Mouse (Mus musculus) induced T-regulatory cell, adult 2 months (primary cell): ENCODE measurements at regions not wholly inside any gene's neighbourhood (a gene's known extent, or its start where the extent isn't known, plus 50 kb on each side); places are given as distances from the start of the nearest gene placed in this dataset.

ENCODE experiments used
- DNase-seq: peaks from one replicate; pipeline ENCODE4 v3.0.0-alpha.2; 2012; ENCODE audit warnings: low read depth

DNA sequence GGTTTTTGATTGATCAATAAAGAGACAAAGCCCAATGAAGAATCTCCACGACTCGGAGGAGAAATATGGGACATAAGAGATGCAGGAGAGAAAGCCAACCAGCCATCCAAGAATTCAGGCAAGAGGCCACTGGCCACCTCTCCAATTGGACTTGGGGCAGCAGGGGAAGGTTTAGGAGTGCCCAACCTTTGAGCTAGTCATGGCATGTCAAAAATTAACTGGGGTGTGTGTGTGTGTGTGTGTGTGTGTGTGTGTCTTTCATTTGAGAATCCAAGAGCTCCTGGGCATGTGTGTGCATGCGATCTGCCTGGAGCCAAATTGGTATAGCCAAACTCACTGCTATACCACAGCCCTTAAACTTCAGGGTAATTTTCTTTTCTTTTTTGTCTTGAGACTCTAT lies 51.6 kb upstream of the Cecr2 start:
- no peak for DNase-seq

DNA sequence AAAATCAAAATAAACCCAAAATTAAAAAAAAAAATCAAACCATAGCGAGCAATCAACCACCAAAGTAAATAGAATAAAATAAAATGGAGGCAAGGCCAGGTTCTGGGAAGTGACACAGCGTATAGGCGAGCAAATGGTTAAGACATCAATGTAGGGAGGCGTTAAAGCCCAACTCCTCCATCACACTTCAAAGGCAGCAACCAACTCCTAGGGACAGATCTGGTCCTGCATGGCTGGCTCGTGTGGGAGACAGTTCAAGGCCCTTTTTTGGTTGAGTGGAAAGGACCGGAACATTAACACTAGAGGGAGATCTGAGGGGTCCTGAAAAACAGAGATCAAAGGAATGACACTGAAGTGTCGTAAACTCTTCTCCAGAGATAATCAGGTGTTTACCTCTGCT lies 53.8 kb upstream of the Cecr2 start:
- no peak for DNase-seq

DNA sequence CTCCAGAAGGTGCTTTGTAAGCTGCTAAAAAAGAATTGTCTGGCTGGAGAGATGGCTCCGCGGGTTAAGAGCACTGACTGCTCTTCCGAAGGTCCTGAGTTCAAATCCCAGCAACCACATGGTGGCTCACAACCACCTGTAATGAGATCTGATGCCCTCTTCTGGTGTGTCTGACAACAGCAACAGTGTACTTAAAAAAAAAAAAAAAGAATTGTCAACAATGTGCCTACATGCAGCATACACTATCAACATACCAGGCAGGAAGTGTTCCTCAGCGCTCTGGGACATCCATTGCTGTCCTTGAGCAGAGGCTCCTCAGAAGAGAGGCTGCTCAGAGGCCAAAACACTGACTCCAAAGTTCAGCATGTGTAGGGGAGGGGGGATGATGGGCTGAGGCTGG lies 56.3 kb upstream of the Cecr2 start:
- DNase-seq, result no peak

DNA sequence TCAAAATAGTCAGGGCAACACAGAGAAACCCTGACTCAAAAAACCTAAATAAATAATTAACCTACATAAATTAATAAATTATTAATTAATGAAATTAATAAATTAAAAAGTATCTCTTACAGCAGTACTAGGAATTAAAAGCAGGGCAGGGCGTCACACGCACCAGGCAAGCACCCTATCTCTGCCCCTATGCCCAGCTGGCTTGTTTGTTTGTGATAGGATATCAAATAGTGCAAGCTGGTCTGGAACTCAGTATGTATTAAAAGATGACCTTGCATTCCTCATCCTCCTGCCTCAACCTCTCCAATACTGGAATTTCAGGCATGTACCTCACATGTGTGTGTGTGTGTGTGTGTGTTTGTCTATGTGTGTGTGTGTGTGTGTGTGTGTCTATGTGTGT lies 60.7 kb upstream of the Cecr2 start:
- DNase-seq, result no peak

DNA sequence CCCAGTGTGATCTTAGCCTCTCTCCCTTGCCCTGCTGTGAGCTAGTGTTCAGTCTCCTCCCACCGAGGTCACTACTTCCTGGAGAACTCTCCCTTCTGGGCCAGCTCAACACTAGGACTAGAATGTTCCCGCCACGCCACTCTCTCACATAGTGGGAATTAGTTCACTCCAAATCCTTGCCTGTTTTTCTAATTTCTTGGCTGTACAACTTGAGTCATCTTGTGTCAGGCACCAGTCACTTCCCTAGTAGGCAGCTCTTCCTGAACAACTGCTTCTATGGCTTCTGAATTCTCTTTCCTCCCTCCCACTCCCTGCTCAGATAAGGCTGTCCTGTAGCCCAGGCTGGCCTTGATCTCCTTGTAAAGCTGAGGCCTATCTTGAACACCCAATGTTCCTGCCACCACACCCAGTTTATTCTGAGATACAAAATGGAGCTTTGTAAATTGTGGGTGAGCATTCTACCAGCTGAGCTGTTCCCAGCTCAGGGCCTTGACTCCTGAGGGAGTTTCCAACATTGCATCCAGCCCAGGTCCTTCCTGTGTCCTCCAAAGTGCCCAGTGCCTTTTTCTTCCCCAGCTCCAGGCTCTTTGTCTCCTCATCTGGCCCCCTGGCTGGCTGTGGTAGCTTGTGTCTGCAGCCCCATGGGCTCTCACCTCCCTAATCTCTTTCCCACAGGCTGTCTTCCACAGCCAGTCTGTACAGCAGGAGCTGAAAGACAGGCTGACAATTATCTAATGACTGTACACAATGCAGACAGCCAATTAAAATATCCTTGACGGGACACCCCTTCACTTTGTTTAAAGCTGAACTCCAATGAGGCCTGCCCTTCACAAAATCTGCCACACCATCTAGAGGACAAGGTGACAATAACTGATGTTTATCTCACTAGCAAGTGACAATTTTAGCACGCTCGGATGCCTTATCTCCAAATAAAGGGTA lies 61.9 kb upstream of the Cecr2 start:
- DNase-seq, result no peak

DNA sequence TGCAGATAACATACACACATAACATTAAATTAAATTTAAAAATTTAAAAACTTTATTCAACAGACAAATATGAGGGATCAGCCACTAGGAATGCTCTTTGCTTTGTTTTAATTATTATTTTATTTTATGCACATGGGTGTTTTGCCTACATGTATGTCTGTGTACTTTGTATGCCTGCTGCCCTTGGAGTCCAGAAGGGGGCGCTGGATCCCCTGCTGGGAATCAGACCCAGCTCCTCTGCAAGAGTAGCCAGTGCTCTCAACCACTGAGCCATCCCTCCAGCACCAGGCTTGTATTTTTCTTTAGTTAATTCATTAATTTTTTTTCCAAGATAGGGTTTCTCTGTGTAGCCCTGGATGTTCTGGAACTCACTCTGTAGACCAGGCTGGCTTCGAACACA lies 62.7 kb upstream of the Cecr2 start:
- DNase-seq, result peak; percentile 58

DNA sequence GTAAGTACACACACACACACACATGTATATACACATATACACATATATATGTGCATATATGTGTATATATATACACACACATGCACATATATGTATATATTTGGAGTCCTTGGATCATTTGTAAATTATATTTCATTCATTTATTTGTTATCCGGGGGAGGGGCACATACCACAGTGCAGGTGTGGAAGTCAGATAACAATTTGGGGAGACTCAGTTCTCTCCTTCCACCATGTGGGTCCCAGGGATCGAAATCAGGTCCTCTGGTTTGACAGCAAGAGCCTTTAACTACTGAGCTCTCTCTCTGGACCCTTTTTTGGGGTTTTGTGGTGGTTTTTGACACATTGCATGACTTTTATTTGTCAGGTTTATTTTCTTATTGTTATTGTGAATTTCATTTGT lies 65.8 kb upstream of the Cecr2 start:
- DNase-seq, result no peak

DNA sequence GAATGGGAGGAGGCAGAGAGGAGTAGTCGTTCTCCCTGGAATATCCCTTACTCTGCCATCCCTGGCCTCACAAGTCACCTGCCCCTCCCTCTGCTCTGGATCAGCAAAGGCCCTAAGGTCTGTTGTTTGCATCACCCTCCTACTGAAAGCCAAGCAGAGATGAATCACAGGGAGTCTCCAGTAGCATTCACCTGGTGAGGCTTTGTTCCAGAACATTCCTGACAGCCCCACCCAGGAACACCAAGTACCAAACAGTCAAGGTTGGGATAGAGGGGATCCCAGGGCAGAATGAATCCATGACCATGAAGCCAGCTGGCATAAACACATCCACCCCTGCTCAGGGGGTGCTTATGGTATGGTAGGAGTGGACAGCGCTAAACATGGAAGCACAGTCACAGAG lies 67.4 kb upstream of the Hdhd5 start:
- no peak for DNase-seq

DNA sequence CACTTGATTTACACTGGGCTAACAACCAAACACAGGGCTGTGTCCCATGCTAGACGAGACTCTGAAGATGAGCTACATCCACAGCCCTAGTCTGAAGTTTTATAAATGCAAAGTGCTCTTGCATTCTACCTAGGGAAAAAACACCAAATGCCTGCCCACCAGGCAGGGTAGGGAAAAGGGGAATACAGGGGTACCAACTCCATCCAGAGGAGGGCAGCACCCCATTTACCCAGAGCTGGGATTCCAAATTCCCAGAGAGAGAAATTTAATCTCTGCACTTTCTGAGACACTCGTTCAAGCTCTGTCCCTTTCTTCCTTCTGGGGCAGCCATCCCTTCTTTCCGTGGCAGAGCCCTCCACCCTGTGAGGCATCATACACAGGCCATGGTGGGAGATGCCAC lies 66.8 kb upstream of the Hdhd5 start:
- DNase-seq, result no peak

DNA sequence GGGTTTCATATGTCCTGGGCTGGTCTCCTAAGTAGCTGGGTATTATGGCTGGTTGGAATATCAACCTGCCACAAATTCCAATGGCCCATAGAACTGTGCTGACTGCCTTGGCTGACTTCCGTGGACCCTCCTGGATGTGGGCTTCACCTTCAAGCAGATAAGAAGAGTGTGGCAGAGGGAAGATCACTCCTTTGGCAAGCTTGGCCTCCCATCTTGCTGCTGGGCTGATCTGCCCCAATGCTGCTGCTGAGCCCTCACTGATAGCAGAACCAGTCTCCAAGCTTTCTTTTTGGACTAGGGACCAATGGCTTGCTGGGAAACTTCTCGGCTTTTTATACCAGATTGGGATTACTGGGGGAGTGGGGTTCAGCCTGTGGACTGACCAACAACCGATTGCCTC lies 65.6 kb upstream of the Hdhd5 start:
- no peak for DNase-seq

DNA sequence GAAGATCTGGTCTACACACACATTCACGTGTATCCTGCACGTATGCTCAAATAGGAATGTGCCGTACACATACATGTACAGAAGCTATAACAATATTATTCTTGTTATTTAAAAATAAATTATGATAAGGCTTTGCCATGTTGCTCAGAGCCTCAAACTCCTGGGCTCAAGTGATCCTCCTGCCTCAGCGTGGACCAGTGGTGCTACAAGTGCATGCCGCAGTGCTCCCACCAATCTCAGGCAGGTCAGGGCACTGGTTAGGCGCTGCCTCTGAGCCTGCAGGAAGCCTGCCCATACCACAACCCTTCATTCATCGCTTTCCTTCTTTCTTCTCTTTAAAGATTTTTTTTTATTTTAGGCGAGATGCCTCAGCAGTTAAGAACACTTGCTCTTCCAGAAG lies 63.3 kb upstream of the Hdhd5 start:
- DNase-seq, result no peak

DNA sequence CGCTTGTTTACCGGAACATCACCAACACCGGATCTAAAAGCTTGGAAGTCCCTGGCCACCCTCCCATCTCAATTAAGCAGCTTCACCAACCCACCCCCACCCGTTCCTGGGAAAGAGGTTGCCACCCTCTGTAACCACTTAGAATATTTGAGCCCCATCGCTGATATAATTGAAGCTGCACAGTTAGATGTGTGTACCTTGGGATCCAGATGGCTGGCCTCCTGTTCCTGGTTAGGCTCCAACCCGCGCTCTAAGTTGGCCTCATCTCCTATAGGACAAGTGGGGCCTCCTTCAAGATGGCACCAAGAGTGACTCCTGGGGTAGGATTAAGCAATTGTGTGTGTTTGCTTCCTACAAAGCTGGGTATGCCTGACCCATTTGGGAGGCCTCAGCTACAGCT lies 61.6 kb upstream of the Hdhd5 start:
- DNase-seq, result no peak

DNA sequence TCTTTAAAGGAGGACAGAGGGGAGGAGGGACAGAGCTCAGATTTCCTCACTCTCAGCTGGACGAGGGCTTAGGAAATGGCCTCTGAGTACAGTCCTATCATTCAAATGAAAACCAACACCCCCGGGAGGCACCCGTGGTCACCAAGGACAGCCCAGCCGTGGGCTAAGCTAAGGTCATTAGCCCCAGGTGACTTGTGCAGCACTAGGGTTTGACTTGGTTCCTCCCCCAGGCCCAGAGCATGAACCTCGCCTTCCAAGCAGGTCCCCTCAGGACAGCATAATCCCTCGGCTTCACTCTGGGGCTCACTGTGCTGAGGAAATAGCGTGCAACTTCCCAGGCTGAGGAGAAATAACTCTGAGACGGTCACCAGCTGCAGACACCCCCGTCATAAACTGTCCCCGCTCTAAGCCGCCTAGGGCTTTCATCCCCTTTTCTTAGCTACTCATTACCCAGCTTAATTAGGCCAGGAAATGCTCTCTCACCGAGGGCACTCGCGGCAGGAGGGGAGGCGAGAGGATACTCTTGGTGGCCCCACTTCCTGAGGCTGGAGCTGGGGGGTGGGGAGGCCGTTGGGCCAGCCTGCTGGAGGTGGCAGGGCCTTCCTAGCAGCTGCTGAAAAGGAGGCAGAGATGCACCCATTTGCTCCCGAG lies 61.0 kb upstream of the Hdhd5 start:
- DNase-seq, result no peak

DNA sequence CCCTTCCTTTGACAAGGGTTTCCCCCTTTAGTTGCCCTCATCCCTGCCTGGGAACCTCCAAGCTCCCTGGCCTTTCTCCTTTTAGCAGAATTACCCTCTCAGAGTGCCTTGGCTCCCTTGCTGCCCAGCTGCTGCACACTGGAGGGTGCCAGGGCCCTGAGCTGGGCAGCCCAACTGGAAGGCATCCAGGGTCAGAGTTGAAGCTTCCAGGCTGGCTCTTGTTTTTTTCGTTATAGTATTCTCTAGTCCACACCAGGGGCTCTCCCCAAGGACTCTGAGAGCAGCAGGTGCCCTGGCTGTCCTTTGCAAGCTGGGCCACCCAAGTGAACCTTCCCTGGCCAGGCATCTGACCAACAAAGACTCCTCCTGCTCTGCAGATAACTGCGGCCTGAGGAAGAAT lies 59.1 kb upstream of the Hdhd5 start:
- no peak for DNase-seq

DNA sequence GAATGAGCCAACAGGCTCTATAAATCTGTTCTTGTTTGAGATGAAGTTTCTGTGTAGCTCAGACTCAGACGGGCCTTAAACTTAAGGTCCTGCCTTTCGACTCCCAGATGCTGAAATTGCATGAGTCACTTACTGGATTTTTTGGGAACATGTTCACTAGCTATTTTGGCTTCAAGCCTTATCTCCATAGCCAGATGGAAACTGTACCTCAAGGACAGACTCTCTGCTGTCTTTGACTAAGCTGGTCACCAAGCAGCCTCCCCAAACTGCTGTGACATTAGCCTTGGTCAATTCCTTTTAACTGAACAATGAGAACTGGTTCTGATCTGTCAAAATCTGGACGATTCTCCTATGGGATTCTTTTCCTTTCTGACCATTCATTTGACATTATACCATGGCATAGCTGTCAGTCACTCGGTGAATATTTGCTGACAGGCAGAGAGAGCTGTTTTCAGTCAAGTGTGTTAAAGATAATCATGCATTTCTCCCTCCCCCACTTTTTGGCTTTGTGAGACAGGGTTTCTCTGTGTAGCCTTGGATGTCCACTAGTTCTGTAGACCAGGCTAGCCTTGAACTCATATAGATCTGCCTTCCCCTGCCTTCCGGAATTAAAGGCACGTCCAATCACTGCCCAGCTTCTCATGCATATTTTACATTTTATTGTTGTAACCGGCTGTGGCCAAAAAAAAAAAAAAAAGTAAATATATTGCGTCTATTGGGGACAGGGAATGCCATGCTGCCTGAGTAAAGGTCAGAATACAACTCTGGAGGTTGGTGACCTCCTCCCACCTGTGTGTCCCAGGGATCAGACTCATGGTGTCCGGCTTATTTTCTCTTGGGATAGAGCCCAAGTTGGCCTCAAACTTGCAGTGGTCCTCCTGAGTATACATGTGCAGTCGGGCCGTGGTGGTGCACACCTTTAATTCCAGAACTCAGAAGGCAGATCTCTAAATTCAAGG lies 57.9 kb upstream of the Hdhd5 start:
- DNase-seq, result no peak

DNA sequence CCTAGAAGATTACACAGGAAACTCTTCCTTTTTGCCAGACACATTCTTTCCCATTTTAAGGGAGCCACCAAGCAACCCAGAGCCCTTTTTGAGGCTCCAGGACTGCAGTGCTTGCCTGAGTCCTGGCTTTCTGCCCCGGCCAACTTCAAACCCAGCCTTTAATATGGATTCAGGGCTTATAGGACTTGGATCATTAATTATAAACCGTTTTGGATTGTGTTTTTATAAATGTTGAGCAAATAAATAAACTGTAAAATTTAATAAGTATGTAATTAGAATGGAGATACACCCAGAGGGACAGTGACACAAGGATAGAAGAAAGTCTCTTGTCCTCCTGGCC lies 54.8 kb upstream of the Hdhd5 start:
- no peak for DNase-seq

DNA sequence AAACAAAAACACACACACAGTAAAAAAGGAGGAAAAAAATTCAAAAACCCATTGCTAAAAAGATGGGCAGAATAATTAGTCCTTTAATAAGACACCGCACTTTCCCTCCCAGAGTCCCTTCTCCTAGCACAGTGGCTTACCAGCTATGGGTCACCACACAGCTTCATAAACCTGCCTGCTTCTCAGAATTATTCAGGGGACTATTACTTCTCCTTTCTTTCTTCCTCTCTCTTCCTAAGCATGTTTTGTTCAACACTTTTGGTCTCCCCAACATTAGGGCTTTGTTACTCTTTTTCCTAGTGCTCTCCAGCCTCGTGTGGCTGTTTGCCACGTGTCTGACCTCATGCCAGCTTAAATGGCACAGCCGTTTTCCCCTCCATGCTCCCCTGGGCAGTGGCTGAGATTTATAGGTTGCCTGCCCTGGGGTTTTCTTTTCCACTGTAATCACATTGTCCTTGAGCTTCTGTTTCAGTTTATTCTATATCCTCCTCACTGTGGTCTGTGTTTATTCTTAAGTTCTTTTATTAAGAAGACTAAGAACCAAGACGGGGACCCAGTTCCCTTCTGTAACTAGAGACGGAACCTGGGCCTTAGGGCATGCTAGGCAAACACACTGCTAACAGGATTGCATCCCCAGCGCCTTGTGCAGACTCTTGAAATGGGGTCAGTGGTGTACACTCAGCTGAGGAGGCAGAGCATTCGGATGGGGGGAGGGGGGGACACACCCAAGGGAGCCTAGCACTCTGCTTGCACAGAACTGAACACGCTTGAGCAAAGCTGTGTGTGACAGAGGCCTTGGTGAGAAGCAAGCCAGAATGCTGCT lies 54.2 kb upstream of the Hdhd5 start:
- no peak for DNase-seq

DNA sequence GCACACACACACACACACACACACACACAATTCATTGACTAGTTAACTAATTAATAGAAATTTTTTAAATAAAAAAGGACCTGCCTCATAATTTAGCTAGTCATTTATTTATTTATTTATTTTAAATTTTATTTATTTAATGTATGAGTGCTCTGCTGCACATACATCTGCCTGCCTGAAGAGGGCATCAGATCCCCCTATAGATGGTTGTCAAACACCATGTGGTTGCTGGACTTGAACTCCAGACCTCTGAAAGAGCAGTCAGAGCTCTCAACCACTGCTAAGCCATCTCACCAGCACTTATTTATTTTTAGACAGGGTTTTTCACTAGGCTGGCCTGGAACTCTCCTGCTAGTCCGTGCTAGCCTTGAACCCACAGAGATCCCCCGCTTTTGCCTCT lies 50.6 kb upstream of the Hdhd5 start:
- no peak for DNase-seq
